Mouse (Mus musculus): ENCODE results near the gene Pdxp. TPM values are rescaled to one million over a fixed set of nuclear protein-coding genes. Genes with fewer than 3 reads are reported as not detected.

Gene Pdxp
- total and polyA plus RNA-seq, 3 experiments = 21.5 to 25.4 TPM; not detected in 1

GRCm38 (mm10) chr15:78927788-78928457 lies 14.2 kb downstream of the Pdxp start:
- Histone ChIP-seq H3K27me3 (ENCODE audit: control insufficient read depth in 1 of 2, insufficient read depth in 2 of 2, low read length in 2 of 2) (no peaks in the 10 kb centered on the region), H3K9ac (ENCODE audit: control insufficient read depth, low read depth, low read length, poor library complexity, severe bottlenecking) (peak overlapping the region; percentile 74), H3K4me1 (ENCODE audit: control insufficient read depth in 1 of 2, insufficient read depth in 2 of 2, low read length in 2 of 2) (peaks cover 3 to 37% of the 10 kb centered on the region in 2 experiments; a peak in 3 of 4 replicates), H3K4me3 (ENCODE audit: control insufficient read depth in 1 of 2, insufficient read depth in 1 of 2, low read depth in 2 of 2, low read length in 2 of 2) (peak overlapping the region; percentile 68 to 75), H3K9me3 (replicated peaks; ENCODE audit: insufficient read depth, low read length) (no peaks in the 10 kb centered on the region), H3K27ac (ENCODE audit: control insufficient read depth, low read depth, low read length) (peak overlapping the region; percentile 87), H3K36me3 (ENCODE audit: control insufficient read depth in 1 of 2, insufficient read depth in 2 of 2, low read length in 2 of 2) (peaks cover 0 to 22% of the 10 kb centered on the region in 2 experiments; a peak in 2 of 4 replicates), H3K79me2 (ENCODE audit: control insufficient read depth, insufficient read depth, low read length, poor library complexity) (peaks cover 10% of the 10 kb centered on the region)
- DNase-seq (ENCODE audit: low read depth, low spot score) = peak; percentile 97
- TF ChIP-seq E2F4 (IDR thresholded peaks at IDR 0.05; ENCODE audit: borderline replicate concordance, low read depth, low read length) (no peak; the same call in 1 of the 2 replicates), HCFC1 (IDR thresholded peaks at IDR 0.05; ENCODE audit: low read depth, low read length) (peak; percentile 48; the same call in 1 of the 2 replicates), MXI1 (IDR thresholded peaks at IDR 0.05; ENCODE audit: low read depth, low read length) (peak; percentile 55; the same call in 1 of the 2 replicates), USF2 (IDR thresholded peaks at IDR 0.05; ENCODE audit: borderline replicate concordance in 1 of 2, insufficient read depth in 1 of 2, low read depth in 1 of 2, low read length in 2 of 2) (no peak), EP300 (IDR thresholded peaks at IDR 0.05; ENCODE audit: low read depth in 1 of 2, low read length in 2 of 2) (peak; percentile 57 to 85; a peak in 3 of 4 replicates), JUND (IDR thresholded peaks at IDR 0.05; ENCODE audit: low read depth, low read length) (peak; percentile 73; the same call in 1 of the 2 replicates), USF1 (IDR thresholded peaks at IDR 0.05; ENCODE audit: low read depth, low read length) (no peak; the same call in 1 of the 2 replicates), RAD21 (IDR thresholded peaks at IDR 0.05; ENCODE audit: low read depth, low read length) (no peak), TCF12 (IDR thresholded peaks at IDR 0.05; ENCODE audit: low read depth, low read length) (peak; percentile 71), MAX (IDR thresholded peaks at IDR 0.05; ENCODE audit: low read length) (no peak; the same call in none of the 2 replicates), UBTF (IDR thresholded peaks at IDR 0.05; ENCODE audit: borderline replicate concordance, insufficient read depth, low read depth, low read length) (no peak), SIN3A (IDR thresholded peaks at IDR 0.05; ENCODE audit: low read length) (peak; percentile 86), BHLHE40 (IDR thresholded peaks at IDR 0.05; ENCODE audit: borderline replicate concordance, low read depth, low read length) (peak; percentile 38; the same call in 1 of the 2 replicates), GABPA (IDR thresholded peaks at IDR 0.05; ENCODE audit: low read depth, low read length) (no peak), ZNF384 (IDR thresholded peaks at IDR 0.05; ENCODE audit: low read depth, low read length) (no peak), CTCF (IDR thresholded peaks at IDR 0.05 in 2 of 3, conservative IDR thresholded peaks at IDR 0.05 in 1 of 3; ENCODE audit: control insufficient read depth in 1 of 3, insufficient read depth in 1 of 3, low read depth in 2 of 3, low read length in 3 of 3, poor library complexity in 1 of 3, severe bottlenecking in 1 of 3) (no peak), TAL1 (IDR thresholded peaks at IDR 0.05; ENCODE audit: low read length) (peak; percentile 55; the same call in 1 of the 2 replicates), ZC3H11A (IDR thresholded peaks at IDR 0.05; ENCODE audit: low read depth, low read length) (no peak), ZKSCAN1 (IDR thresholded peaks at IDR 0.05; ENCODE audit: low read depth, low read length) (no peak), SMC3 (IDR thresholded peaks at IDR 0.05; ENCODE audit: low read depth, low read length) (peak; percentile 21; the same call in 1 of the 2 replicates), CHD1 (IDR thresholded peaks at IDR 0.05; ENCODE audit: low read depth, low read length) (no peak), NELFE (IDR thresholded peaks at IDR 0.05; ENCODE audit: low read depth, low read length) (peak; percentile 31; the same call in 1 of the 2 replicates), GATA1 (IDR thresholded peaks at IDR 0.05; ENCODE audit: low read depth, low read length) (no peak), MYB (IDR thresholded peaks at IDR 0.05; ENCODE audit: low read depth, low read length) (peak; percentile 84), MAFK (IDR thresholded peaks at IDR 0.05; ENCODE audit: borderline replicate concordance, low read depth, low read length) (no peak), NRF1 (IDR thresholded peaks at IDR 0.05; ENCODE audit: insufficient read depth, low read depth, low read length, poor library complexity, severe bottlenecking) (no peak), ZMIZ1 (IDR thresholded peaks at IDR 0.05; ENCODE audit: low read depth, low read length) (peak; percentile 33; the same call in 1 of the 2 replicates), CHD2 (IDR thresholded peaks at IDR 0.05; ENCODE audit: low read length) (no peak), POLR2AphosphoS2 (IDR thresholded peaks at IDR 0.05; ENCODE audit: low read length) (no peak), KAT2A (conservative IDR thresholded peaks at IDR 0.05; ENCODE audit: low read depth, low read length) (no peak), ETS1 (IDR thresholded peaks at IDR 0.05; ENCODE audit: low read depth, low read length) (peak; percentile 95), ELF1 (IDR thresholded peaks at IDR 0.05; ENCODE audit: low read depth, low read length) (0 out of 2 replicates have a peak, but pooled peaks have one; percentile 33), POLR2AphosphoS5 (IDR thresholded peaks at IDR 0.05; ENCODE audit: borderline replicate concordance, low read depth, low read length) (no peak), MEF2A (IDR thresholded peaks at IDR 0.05; ENCODE audit: extremely low read depth, insufficient replicate concordance, low read depth, low read length, poor library complexity, severe bottlenecking) (no peak), MAZ (IDR thresholded peaks at IDR 0.05; ENCODE audit: low read depth, low read length) (peak; percentile 90; the same call in 1 of the 2 replicates)

Measured in MEL (cell line).